Mouse (Mus musculus) neural tube, postnatal 0 days (tissue): ENCODE measurements around the gene Mafg. TPM values are rescaled to one million over a fixed set of nuclear protein-coding genes. Genes with fewer than 3 reads are reported as not detected.

Source experiments
- microRNA-seq: library from miRNA; unstranded; fragments of <30 nt; microRNA quantifications from one replicate; pipeline ENCODE4, GENCODE M21; 2016
- polyA plus RNA-seq: library from polyadenylated mRNA; unstranded; fragments of >200 nt; fragmentation: Nextera tagmentation; extraction: Ambion mirVana; gene quantifications from 2 replicates; pipeline ENCODE4 v1.2.1, GENCODE M21; 2015

The Mafg gene
- polyA plus RNA-seq, result 47.6 and 50.2 TPM in 2 replicates

DNA sequence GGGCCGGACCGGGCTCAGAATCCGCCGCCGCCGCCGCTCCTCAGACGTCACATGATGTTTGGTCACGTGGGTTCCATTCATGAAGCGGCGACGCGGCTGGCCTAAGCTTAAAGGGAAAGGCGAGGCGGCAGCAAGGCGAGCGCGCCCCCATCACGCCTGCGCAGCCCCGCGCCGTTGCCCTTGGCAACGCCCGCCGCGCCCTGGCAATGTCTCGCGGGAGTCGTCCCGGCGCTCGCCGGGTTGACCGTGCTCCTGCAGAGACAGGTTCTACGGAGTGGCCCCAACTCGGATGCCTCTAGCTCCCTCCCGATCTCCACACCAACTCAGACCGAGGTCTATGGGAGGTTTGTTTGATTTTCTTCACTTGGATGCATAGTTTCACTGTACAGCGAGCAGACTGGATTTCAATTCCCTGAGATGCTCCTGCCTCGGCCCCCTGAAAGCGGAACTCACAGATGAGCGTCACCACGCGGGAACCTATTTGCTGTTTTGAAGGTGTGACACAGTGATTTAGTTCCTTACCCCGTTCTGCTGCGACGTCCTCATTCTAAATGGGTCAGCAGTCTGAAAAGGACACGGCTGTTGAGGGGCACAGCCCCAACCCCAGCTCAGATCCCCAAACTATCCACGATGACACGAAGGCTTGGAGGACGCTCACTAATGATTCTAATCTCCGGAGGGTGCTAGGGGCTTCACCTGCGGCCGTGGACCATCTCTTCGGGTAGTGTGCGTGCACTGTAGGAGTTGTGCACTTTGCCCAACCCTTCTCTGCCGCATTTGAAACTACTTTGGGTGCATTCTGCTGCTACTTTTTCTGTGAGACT lies at the start of gene Mafg:
Gene Mafg (minus strand): TSS at position 81 of the 824 bp plus-strand sequence.

DNA sequence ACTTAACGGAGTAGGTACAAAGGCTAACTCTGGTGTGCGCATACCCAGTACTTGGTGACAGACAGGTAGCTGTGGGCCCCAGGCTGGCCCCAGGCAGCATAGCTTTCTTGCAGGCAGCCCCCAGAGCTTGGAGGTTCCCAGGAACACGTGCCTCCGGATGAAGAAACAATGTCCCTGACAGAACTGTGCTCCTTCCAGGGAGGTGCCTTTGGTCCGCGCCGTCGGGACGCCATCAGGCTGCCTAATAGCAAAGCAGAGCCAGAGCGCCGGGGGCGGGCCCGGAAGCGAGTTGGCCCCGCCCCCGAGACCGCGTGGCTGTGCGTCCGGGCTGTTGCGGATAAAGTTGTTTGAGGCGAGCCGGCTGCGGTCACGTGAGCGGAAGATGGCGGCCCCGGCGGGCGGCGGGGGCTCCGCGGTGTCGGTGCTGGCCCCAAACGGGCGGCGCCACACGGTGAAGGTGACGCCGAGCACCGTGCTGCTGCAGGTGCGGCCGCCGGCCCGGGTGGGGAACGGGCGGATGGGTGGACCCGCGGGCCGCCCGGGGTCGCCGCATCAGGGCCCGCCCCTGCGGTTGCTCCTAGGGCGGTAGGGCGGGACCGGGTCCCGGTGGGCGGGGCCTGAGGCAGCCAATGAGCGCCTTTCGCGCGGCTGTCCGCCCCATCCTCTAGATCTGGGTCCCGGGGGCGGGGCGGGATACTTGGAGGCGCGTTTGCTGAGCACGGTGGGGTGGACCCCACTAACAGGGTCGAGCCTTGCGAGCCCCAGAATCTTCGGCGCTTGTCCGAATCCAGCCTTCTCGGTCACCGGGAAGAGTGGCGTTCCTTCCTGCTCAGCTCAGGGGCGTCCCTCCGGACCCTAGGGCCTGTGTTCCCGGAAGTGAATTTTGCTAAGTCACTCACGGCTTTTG lies 39.5 kb upstream of the Mafg start, which contains the start of gene Aspscr1:
Gene Aspscr1 (plus strand): TSS at position 287 of the 907 bp plus-strand sequence.

DNA sequence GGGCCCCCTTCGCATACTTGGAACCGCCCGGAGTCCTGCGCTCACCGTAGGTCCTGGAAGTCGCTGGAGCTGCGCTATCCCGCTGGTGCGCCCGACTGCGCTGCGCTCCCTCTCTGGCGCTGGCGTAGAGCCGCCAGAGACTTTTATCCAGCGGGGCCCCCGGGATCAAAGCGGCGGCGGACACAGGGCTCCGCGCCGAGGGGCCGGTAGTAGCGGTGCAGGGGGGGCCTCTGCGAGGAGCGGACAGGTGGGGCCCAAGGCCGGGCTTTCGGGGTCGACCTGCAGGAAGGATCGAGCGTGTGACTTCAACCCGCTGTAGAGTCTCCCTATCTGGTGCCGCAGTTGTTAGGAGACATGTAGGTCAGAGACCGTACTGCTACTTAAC lies 27.7 kb upstream of the Mafg start, which contains the start of gene Notum:
Gene Notum (minus strand): TSS at position 100 of the 385 bp plus-strand sequence.

DNA sequence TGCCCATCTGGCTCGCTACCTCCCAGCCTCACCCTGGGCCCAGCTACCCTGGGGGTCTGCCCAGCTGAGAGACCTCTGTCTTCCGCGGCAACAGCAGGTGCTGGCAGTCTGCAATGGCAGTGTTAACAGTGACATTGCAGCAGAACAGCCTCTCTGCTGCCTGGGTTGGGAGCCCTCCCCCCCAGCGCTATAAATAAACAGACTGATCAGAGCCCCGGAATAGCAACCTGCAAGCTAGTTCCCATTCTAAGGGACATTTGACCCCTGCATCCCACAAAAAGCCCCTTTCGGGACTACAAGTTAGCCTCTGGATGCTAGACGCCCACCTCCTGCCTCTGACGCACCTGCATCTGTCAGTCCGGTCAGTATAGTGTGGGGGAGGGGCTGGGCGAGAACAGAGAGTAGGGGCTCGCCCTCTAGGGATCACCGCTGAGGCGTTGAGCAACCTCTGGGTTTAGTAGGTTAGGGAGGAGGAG lies 14.6 kb upstream of the Mafg start, which contains the start of gene Myadml2:
Gene Myadml2 (minus strand): TSS at position 158 of the 476 bp plus-strand sequence.

DNA sequence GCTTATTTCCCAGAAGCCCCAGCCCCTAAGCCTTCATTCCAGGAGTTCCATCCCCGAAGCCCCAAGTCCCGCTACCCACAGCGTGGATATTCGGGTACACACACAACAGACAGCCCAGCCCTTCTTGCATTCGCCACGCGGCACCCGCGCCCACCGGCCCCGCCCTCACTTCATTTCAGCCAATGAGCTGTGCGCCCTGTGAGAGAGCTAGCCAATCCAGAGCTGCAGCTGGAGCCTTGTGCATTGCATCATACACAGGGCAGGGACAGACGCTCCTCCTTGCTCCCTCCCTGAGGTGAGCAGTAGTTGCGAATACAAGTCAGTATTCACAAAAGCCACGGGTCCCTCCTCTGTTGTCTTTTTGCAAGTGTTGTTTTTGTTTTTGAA lies 10.2 kb upstream of the Mafg start, which contains the start of gene Pycr1:
Gene Pycr1 (minus strand): TSS at position 169 of the 387 bp plus-strand sequence.

DNA sequence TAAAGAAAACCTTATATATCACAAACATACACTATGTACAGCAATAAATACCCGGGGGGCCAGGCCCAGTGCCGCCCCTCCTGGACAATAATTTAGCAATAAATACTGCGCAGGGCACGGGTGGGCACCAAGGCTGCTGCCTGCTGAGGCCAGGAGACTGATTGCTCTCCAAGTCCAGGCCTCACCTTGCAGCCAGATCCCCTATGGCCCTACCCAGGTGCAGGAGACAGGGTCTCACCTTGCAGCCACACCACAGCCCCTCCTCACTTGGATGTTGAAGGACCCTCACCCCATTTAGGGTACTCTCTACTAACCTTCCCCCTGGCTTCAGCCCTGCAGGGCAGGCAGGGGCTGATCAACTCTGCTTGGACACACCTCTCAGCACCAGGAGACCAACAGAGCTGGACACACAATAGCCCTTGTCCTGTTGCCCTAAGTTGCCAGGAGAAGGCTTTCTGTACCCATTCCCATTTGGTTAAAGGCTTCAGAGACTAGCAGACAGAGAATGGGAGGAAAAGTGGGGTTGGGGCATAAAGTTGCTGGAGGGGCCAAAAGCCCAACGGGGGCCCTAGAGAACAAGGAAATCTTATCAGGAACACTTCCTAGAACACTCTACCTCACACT lies 8.1 kb downstream of the Mafg start, which contains the start of gene Sirt7:
Gene Sirt7 (minus strand): TSS at position 89 of the 624 bp plus-strand sequence.

DNA sequence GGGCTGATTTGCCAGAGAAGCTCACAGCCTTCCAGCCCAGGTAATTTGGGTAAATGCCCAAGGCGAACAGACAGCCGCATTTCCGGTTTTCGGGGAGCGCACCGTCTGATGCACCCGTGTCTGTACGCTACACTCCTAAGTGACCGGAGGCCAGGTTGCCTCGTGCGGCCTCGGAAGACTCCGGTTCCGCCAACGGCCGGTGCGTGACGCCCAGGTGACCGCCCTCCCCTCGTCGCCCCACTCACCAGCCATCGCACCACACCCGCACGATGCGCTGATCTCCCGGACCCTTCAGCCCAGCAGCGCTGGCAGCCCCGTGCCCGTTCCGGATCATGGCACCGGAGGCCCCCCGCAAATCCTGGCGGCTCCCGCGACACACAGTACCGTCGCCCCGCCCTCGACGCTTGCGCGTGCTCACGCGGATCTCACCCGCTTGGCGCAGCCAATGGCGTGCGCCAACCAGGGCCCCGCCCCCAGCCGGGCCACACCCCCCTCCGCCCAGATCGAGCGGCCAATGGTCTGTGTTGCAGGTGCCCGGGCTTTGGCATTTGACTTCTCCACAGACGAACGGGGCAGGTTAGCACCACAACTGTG lies 15.8 kb downstream of the Mafg start, which contains the start of gene Pcyt2:
Gene Pcyt2 (minus strand): TSS at position 418 of the 594 bp plus-strand sequence.

DNA sequence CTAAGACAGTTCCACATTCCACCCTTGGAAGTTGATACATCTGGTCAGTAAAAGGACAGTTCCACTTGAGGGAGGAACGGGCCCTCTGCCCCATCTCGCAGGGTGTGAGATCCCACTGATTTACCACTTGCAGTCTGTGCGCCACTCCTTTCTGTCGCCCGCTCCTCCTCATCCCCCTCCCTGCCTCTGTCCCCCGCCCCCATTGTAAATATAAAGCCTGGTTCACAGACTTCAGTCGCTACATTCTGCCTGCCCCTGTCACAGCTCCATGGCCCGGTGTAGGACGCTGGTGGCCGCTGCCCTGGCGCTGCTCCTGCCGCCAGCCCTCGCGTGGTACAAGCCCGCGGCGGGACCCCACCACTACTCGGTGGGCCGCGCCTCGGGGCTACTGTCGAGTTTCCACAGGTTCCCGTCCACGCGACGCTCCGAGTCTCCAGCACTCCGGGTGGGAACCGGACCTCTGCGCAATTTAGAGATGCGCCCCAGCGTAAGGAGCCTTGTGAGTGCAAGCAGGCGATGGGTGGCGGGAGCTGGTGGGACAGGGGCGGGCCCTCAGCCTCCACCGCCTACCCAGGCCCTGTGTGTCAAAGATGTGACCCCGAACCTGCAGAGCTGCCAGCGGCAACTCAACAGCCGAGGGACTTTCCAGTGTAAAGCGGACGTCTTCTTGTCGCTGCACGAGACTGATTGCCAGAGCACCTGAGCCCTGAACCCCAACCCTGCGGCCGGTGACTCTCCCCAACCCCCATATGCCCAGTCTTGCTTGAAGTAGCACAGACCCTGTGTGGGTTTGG lies 25.0 kb downstream of the Mafg start, which contains the start of gene Npb:
Gene Npb (plus strand): TSS at position 237 of the 794 bp plus-strand sequence.

DNA sequence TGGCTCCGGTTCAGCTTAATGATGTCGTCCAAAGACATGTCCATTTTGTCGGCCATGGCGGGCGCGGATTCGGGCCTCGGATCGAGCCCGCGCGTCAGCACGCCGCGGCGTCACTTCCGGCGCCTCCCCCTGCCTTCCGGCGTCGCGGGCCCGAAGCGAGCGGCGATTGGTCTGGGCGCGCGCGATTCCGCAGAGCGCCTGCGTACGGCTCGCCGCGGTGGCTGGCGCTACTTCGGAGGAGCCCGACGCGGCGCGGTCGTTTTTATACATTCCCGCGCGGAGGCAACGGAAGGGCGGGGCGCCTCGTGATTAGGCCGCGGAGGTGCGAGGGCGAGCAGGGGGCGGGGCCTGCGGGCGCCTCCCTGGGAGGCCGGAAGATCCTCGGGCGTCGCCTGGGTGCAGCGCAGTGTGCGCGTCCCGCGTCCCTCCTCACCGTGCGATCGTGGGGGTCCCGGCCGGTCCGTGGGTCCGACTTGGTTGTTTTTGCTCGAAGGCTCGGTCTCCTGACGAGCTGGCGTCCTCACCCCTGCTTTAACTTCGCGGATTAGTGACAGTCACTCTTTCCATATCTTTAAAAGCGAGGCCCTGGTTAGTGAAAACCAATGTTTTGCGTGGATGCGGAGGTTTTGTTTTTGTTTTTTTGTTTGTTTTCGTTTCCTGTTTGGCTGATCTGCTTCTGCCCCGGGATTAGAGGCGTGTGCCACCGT lies 35.0 kb downstream of the Mafg start, which contains the start of the genes Alyref and Anapc11:
Gene Alyref (minus strand): TSS at position 83 of the 707 bp plus-strand sequence.
Gene Anapc11 (plus strand): TSS at position 139 of the 707 bp plus-strand sequence.

DNA sequence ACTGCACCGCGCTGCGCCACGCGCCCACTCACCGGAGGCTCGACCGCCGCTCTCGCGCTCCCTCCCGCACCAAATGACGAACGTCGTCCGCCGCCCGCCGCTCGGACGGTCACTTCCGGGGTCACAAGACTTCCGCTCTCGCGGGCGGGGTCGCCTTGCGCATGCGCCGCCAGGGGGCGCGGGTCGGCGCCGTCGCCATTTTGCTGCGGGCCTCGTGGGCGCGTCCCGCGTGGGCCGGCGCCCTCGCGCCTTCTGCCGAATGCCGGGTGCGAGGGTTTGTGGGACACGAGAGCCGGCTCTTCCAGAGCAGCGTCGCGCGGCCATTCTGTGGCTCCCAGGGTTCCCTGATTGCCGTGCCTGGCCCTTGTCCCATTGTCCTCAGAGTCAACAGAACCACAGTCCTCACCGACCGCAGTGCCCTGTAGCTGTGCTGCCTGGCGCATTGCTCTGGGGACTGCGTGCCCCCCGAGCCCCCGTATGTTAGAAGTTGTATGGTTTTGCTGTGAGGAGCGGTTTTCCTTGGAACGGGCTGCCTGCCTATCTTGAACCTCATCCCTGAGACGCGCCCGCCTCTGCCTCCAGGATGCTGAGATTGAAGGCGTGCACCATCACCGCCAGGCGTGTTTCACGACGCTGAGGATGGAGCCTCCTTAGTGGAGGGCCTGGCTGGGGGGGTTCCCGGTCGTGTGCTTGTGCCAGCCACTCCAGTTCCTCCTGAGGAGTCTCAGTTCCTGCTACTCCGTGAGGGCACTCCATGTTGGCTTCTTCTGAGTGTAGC lies 51.7 kb downstream of the Mafg start, which contains the start of gene Arhgdia:
Gene Arhgdia (minus strand): TSS at position 135 of the 778 bp plus-strand sequence.

Small RNA genes lying within 50 kb of the gene (microRNA-seq; reads per million reads assigned to microRNA genes)
- 1.2 reads per million for gene Mir6936

Other genes starting within 250 kb of the Mafg start
- 25.7 and 27.7 TPM in 2 replicates for gene Nploc4, start 195.9 kb downstream of the Mafg start, polyA plus RNA-seq
- not detected in 2 replicates for gene Tspan10, start 191.0 kb downstream of the Mafg start, polyA plus RNA-seq
- 0.15 TPM in 1 of 2 replicates, not detected in the other for gene Pde6g, start 180.1 kb downstream of the Mafg start, polyA plus RNA-seq
- gene Oxld1, start 175.5 kb downstream of the Mafg start, polyA plus RNA-seq, result 15.1 and 15.8 TPM in 2 replicates
- 16.5 and 23.4 TPM in 2 replicates for gene Ccdc137, start 175.5 kb downstream of the Mafg start, polyA plus RNA-seq
- gene Arl16, start 166.0 kb downstream of the Mafg start, polyA plus RNA-seq, result 86.7 and 89.4 TPM in 2 replicates
- 156 and 163 TPM in 2 replicates for gene Mrpl12, start 149.0 kb downstream of the Mafg start, polyA plus RNA-seq
- gene Slc25a10, start 141.8 kb downstream of the Mafg start, polyA plus RNA-seq, result 29.1 and 32.5 TPM in 2 replicates
- gene Gcgr, start 102.9 kb downstream of the Mafg start, polyA plus RNA-seq, result 0.29 and 0.30 TPM in 2 replicates
- gene Mcrip1, start 83.9 kb downstream of the Mafg start, polyA plus RNA-seq, result 238 and 259 TPM in 2 replicates
- gene Ppp1r27, start 82.5 kb downstream of the Mafg start, polyA plus RNA-seq, result not detected in 2 replicates
- 213 and 228 TPM in 2 replicates for gene P4hb, start 60.3 kb downstream of the Mafg start, polyA plus RNA-seq
- 444 and 484 TPM in 2 replicates for gene Arhgdia, start 52.0 kb downstream of the Mafg start, polyA plus RNA-seq
- 163 and 172 TPM in 2 replicates for gene Alyref, start 35.2 kb downstream of the Mafg start, polyA plus RNA-seq
- 220 and 225 TPM in 2 replicates for gene Anapc11, start 35.2 kb downstream of the Mafg start, polyA plus RNA-seq
- gene Npb, start 25.1 kb downstream of the Mafg start, polyA plus RNA-seq, result 1.8 and 3.2 TPM in 2 replicates
- 162 and 185 TPM in 2 replicates for gene Pcyt2, start 15.7 kb downstream of the Mafg start, polyA plus RNA-seq
- 42.3 and 44.0 TPM in 2 replicates for gene Sirt7, start 8.4 kb downstream of the Mafg start, polyA plus RNA-seq
- 8.8 and 9.5 TPM in 2 replicates for gene Pycr1, start 10.2 kb upstream of the Mafg start, polyA plus RNA-seq
- gene Myadml2, start 14.6 kb upstream of the Mafg start, polyA plus RNA-seq, result 1.6 and 2.8 TPM in 2 replicates
- 13.9 and 15.4 TPM in 2 replicates for gene Notum, start 27.6 kb upstream of the Mafg start, polyA plus RNA-seq
- 134 and 150 TPM in 2 replicates for gene Aspscr1, start 39.4 kb upstream of the Mafg start, polyA plus RNA-seq
- gene Cenpx, start 80.1 kb upstream of the Mafg start, polyA plus RNA-seq, result 103 and 104 TPM in 2 replicates
- 45.3 and 62.8 TPM in 2 replicates for gene Lrrc45, start 80.3 kb upstream of the Mafg start, polyA plus RNA-seq
- 617 and 689 TPM in 2 replicates for gene Rac3, start 87.9 kb upstream of the Mafg start, polyA plus RNA-seq
- gene Dcxr, start 93.7 kb upstream of the Mafg start, polyA plus RNA-seq, result 25.0 and 27.0 TPM in 2 replicates
- gene Cbr2, start 98.5 kb upstream of the Mafg start, polyA plus RNA-seq, result 4.1 and 4.5 TPM in 2 replicates
- gene Hmga1b, start 129.2 kb upstream of the Mafg start, polyA plus RNA-seq, result 1.8 and 2.9 TPM in 2 replicates
- 98.9 and 123 TPM in 2 replicates for gene Rfng, start 150.6 kb upstream of the Mafg start, polyA plus RNA-seq
- gene Gps1, start 150.7 kb upstream of the Mafg start, polyA plus RNA-seq, result 236 and 269 TPM in 2 replicates
- gene Dus1l, start 162.8 kb upstream of the Mafg start, polyA plus RNA-seq, result 34.8 and 41.7 TPM in 2 replicates
- gene Fasn, start 190.9 kb upstream of the Mafg start, polyA plus RNA-seq, result 47.3 and 79.1 TPM in 2 replicates